Mouse (Mus musculus): ENCODE measurements around the gene Gm13871. TPM values are rescaled to one million over a fixed set of nuclear protein-coding genes. Genes with fewer than 3 reads are reported as not detected.
"Not testable (repeated sequence)": the region's sequence is repeated elsewhere in the genome, so short reads cannot be mapped to it uniquely, and the experiment has no call there.

Gene Gm13871
- not detected for total RNA-seq (2021)
- long read RNA-seq, experiment 1 = 0 reads
- long read RNA-seq, experiment 2 = 0 reads

- DNase-seq (ENCODE audit: extremely low spot score in 1 of 2, low spot score in 2 of 2); H3K27ac ChIP-seq; H3K4me3 ChIP-seq; intact Hi-C loops (cut with DNase I): not testable (repeated sequence)
Observed at GRCm38 (mm10) chr4:73905853-73906252, at the start of gene Gm13871. Gene Gm13871 (minus strand): TSS chr4:73905953.

GRCm38 (mm10) chr4:73950375-73950896, 44.7 kb upstream of the Gm13871 start, which contains the start of gene 2310002L09Rik:
Gene 2310002L09Rik (minus strand): TSS chr4:73950846.
- Histone ChIP-seq H3K27ac (no peak within 1 kb of the TSS), H3K4me3 (no peak within 1 kb of the TSS)
- no peak for TF ChIP-seq CTCF (IDR thresholded peaks at IDR 0.05)
- intact Hi-C loops (cut with DNase I) = no loop called here
- no peak for DNase-seq (ENCODE audit: extremely low spot score in 1 of 2, low spot score in 2 of 2)

GRCm38 (mm10) chr4:73920660-73921059, 14.9 kb upstream of the Gm13871 start, which contains the start of gene Gm11756:
Gene Gm11756 (minus strand): TSS chr4:73920760.
- H3K4me3 ChIP-seq; H3K27ac ChIP-seq; DNase-seq (ENCODE audit: extremely low spot score in 1 of 2, low spot score in 2 of 2); intact Hi-C loops (cut with DNase I): not testable (repeated sequence)

- intact Hi-C loops (cut with DNase I); DNase-seq (ENCODE audit: extremely low spot score in 1 of 2, low spot score in 2 of 2); H3K4me3 ChIP-seq; H3K27ac ChIP-seq: not testable (repeated sequence)
Observed at GRCm38 (mm10) chr4:73891012-73891411, 14.7 kb downstream of the Gm13871 start, which contains the start of gene Gm11757. Gene Gm11757 (minus strand): TSS chr4:73891112.

GRCm38 (mm10) chr4:73876166-73876565, 29.6 kb downstream of the Gm13871 start, which contains the start of gene Gm11758:
Gene Gm11758 (minus strand): TSS chr4:73876266.
- H3K27ac ChIP-seq; DNase-seq (ENCODE audit: extremely low spot score in 1 of 2, low spot score in 2 of 2); H3K4me3 ChIP-seq; intact Hi-C loops (cut with DNase I): not testable (repeated sequence)

Other genes starting within 250 kb of the Gm13871 start
- gene Gm11239, start 237.6 kb downstream of the Gm13871 start, total RNA-seq (2021) = not detected
- not detected for gene Gm428, start 222.4 kb downstream of the Gm13871 start, total RNA-seq (2021)
- under 1 TPM in 1 of 2 experiments, not detected in 1; 0.11 TPM for gene Rasef, start 115.0 kb downstream of the Gm13871 start, total RNA-seq (2021)
- not detected for gene Gm11758, start 29.7 kb downstream of the Gm13871 start, total RNA-seq (2021)
- gene Gm11757, start 14.8 kb downstream of the Gm13871 start, total RNA-seq (2021) = not detected
- not detected for gene Gm11756, start 14.8 kb upstream of the Gm13871 start, total RNA-seq (2021)
- not detected for gene 2310002L09Rik, start 44.9 kb upstream of the Gm13871 start, total RNA-seq (2021)
- gene Frmd3, start 107.5 kb upstream of the Gm13871 start, total RNA-seq (2021) = 1 to 10 TPM; 6.5 to 6.8 TPM

Measured in left cerebral cortex, adult 2 months (tissue).